Mouse (Mus musculus) central nervous system, embryonic 11.5 days (tissue): ENCODE data around the gene Cobll1. TPM values are rescaled to one million over a fixed set of nuclear protein-coding genes. Genes with fewer than 3 reads are reported as not detected.

Source experiments
- polyA plus RNA-seq: library from polyadenylated mRNA; depleted of rRNA; stranded (reverse); fragments of >200 nt; gene quantifications from 2 replicates; pipeline ENCODE4 v1.2.3, GENCODE M21; 2012; rRNA removed

Gene Cobll1
- 2.6 and 3.2 TPM in 2 replicates for polyA plus RNA-seq

DNA sequence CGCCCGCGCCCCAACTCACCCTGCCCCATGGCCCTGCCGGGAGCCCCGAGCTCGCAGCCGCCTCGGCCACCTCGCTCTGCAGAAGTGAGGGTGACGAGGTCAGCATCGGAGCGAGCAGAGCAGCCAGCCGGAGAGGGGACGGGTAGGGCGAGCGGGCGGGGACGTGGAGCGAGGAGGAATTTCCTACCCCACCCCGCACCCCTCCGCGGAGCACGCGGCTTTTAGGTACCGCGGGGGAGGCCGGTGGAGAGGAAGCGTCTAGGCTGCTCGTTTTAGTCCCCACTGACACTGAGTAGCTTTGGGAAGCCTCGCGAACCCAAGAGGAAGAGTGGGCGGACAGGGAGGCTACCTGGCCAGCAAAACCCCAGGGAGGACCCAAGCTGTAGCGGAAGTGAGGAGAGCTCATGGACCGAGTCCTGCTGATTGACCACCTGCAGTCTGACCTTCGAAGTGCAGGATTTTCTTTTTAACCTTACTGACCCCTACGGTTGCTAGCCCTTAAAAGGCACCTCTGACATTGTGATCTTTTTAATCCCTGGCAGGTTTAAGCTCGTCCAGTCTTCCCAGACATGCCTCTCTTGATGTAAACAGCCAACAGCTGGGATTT lies at the start of gene Cobll1:
Cobll1 (minus strand) TSS at position 440 of the 607 bp plus-strand sequence.

Other genes with a start within 250 kb of the Cobll1 start
- gene Grb14, start 214.4 kb downstream of the Cobll1 start, polyA plus RNA-seq: 3.6 and 3.7 TPM in 2 replicates
- gene Slc38a11, start 124.6 kb upstream of the Cobll1 start, polyA plus RNA-seq: 0.50 and 0.60 TPM in 2 replicates